Mouse (Mus musculus): ENCODE measurements at regions not wholly inside any gene's neighbourhood (a gene's known extent, or its start where the extent isn't known, plus 50 kb on each side); places are given as distances from the start of the nearest gene placed in this dataset.

- DNase-seq: no peak
- H3K4me3 ChIP-seq: no peak overlapping the region
- no peak overlapping the region for H3K27ac ChIP-seq
- TF ChIP-seq CTCF (IDR thresholded peaks at IDR 0.05): no peak
- intact Hi-C loops (cut with DNase I): loop anchor here (5.0 kb wide), 2 partner anchors 50 to 90 kb away; no protein-coding TSS in a partner anchor
Measured at GRCm38 (mm10) chr16:30652692-30653091, 53.2 kb downstream of the Fam43a start.

GRCm38 (mm10) chr16:30653806-30654205 lies 54.3 kb downstream of the Fam43a start:
- DNase-seq: peak; percentile 92
- TF ChIP-seq CTCF (IDR thresholded peaks at IDR 0.05): no peak
- intact Hi-C loops (cut with DNase I): loop anchor here (5.0 kb wide), 2 partner anchors 52 to 88 kb away; no protein-coding TSS in a partner anchor
- Histone ChIP-seq H3K4me3 (no peak overlapping the region), H3K27ac (peak overlapping the region; percentile 69)

DNA sequence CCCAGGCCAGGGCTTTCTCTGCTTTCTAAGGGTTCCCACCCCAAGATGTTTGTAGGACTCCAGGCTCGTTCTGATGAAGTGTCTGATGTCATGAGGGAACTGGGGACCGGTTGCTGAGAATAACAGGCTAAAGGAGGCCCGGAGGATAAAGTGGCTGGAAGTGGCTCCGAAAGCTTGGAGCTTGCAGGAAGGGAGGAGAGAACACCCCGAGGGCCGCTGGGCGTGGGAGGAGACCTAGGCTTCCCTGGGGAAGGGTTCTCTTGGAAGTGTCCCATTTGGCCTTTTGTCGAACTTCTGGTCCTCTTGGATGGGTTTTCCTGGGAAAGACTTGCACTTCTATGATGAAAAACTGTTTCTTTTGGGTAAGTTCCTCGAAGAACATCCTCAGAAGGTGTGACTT lies 54.7 kb downstream of the Fam43a start:
- DNase-seq: peak; percentile 59
- Histone ChIP-seq H3K27ac (peak overlapping the region; percentile 69), H3K4me3 (no peak overlapping the region)
- intact Hi-C loops (cut with DNase I): loop anchor here (5.0 kb wide), 2 partner anchors 52 to 88 kb away; no protein-coding TSS in a partner anchor
- TF ChIP-seq CTCF (IDR thresholded peaks at IDR 0.05): no peak

- 0 out of 2 replicates have a peak overlapping the region, but pooled peaks have one; percentile 38 for H3K27ac ChIP-seq
- no peak for TF ChIP-seq CTCF (IDR thresholded peaks at IDR 0.05)
- intact Hi-C loops (cut with DNase I): no loop called here
- no peak overlapping the region for H3K4me3 ChIP-seq
- DNase-seq: no peak
Measured at GRCm38 (mm10) chr16:30655798-30656221, 56.3 kb downstream of the Fam43a start.

DNA sequence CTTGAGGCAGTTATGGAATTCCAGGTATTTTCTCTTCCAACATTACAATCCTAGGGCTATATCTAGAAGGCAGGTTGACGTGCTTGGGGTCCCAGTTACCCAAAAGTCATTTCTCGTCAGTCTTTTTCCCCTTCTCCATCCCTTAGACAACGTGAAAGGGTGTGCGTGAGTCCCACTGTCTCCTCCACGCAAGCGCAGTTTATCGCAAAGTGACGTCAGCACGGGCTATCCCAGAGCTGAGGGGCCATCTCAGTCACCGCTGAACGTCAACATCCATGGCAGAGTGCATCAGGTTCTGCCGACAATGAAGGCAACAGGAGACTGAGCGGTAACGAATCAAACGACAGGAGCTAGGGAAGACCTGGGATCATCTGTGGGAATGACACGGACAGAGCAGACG lies 57.4 kb downstream of the Fam43a start:
- Histone ChIP-seq H3K27ac (no peak overlapping the region), H3K4me3 (no peak overlapping the region)
- intact Hi-C loops (cut with DNase I): no loop called here
- no peak for DNase-seq
- TF ChIP-seq CTCF (IDR thresholded peaks at IDR 0.05): no peak

GRCm38 (mm10) chr16:30658921-30659320 lies 59.4 kb downstream of the Fam43a start:
- Histone ChIP-seq H3K27ac (no peak overlapping the region), H3K4me3 (no peak overlapping the region)
- no peak for DNase-seq
- no peak for TF ChIP-seq CTCF (IDR thresholded peaks at IDR 0.05)
- intact Hi-C loops (cut with DNase I): no loop called here

DNA sequence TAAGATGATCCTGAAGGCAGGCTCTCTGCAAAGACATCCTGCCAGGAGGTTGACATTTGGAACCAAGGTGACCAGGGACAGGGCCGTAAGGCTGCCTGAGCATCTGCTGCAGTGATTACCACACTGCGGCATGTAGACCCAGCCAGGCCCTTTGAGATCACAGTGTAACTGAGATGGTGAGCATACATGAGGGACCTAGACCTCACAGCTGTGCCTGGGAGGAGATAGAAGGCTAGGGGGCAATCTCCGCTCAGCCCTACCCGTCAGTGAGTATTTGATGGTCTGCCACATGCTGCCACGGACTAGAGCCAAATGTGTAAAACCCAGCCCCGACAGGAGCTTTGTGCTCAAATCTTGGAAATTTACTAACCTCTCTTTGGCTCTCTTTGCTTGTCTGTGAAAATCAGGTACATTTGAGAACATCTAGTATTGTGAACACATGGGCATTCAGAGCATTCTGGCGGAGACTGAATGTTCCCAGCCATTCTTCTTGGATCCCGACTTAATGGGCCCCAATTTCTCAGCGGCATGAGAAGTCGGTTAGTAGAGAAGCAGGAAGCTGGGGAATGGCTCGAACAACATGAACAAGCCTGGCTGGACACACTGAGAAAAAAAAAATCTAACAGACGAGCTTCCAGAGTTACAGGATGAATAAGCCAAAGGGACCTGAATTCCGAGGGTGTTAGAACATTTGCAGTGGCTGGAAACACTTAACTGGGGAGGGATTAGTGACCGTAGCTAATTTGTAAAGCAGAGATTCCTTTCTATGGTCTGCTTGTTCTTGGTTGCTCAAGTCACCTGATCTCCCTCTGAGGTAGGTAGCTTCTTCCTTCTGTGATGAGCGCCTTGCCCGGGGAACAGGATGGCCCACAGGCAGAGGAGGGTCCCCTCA lies 61.8 kb downstream of the Fam43a start:
- intact Hi-C loops (cut with DNase I): no loop called here
- TF ChIP-seq CTCF (IDR thresholded peaks at IDR 0.05): no peak

GRCm38 (mm10) chr16:30663055-30663454 lies 63.5 kb downstream of the Fam43a start:
- Histone ChIP-seq H3K4me3 (no peak overlapping the region), H3K27ac (no peak overlapping the region)
- no peak for DNase-seq
- intact Hi-C loops (cut with DNase I): no loop called here
- TF ChIP-seq CTCF (IDR thresholded peaks at IDR 0.05): no peak

More for the DNA sequence above, 61.8 kb downstream of the Fam43a start:
- no peak overlapping the region for H3K4me3 ChIP-seq
- peak overlapping the region; percentile 48 for H3K27ac ChIP-seq
- no peak for DNase-seq

- TF ChIP-seq CTCF (IDR thresholded peaks at IDR 0.05): no peak
- Histone ChIP-seq H3K27ac (no peak overlapping the region), H3K4me3 (no peak overlapping the region)
- intact Hi-C loops (cut with DNase I): no loop called here
- no peak for DNase-seq
Measured at GRCm38 (mm10) chr16:30663971-30664370, 64.4 kb downstream of the Fam43a start.

DNA sequence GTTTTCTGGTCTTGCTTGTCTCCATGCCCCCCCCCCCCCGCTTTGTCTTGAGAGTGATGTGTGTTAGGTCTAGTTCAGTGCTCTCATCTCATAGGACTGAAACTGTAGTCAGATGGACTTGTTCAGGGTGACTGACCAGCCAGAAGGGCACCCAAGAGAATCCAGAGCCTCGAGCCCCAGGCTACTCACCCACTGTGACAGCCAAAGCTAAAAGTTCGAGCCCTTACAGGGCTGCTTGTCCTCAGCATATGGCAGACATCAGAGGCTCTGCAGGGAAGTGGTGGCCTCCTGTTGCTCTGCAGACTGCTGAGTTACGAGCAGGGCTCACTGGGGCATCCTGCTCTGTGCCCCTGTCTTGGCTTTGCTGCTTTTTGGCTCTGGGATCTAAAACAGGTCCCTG lies 64.9 kb downstream of the Fam43a start:
- Histone ChIP-seq H3K4me3 (no peak overlapping the region), H3K27ac (no peak overlapping the region)
- DNase-seq: no peak
- no peak for TF ChIP-seq CTCF (IDR thresholded peaks at IDR 0.05)
- intact Hi-C loops (cut with DNase I): no loop called here

- no peak overlapping the region for H3K4me3 ChIP-seq
- DNase-seq: no peak
- TF ChIP-seq CTCF (IDR thresholded peaks at IDR 0.05): no peak
- H3K27ac ChIP-seq: no peak overlapping the region
- intact Hi-C loops (cut with DNase I): no loop called here
Measured at GRCm38 (mm10) chr16:30665881-30666280, 66.4 kb downstream of the Fam43a start.

- intact Hi-C loops (cut with DNase I): loop anchor here (5.0 kb wide), 1 partner anchor 58 kb away; no protein-coding TSS in a partner anchor
- H3K27ac ChIP-seq: peak overlapping the region; percentile 7; the same call in 1 of the 2 replicates
Measured at GRCm38 (mm10) chr16:30669883-30670282, 70.4 kb downstream of the Fam43a start.

DNA sequence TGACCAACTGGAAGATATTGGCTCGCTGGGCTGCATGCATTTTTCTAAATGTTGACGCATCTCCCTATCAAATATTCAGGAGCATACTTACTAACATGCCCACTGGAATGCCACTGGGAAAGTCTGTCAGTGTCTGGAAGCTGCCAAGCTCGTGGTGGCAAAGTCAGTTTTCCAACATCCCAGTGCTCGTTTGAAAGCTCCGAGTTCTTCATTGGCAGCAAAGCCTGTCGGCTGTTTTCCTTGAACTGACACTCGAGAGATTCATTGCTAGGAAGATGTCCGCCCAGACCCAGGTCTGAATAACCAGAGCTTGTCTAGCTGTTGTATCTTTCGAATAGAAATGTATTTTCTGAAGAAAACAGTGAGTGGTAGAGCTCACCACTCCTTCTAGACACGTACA lies 72.1 kb downstream of the Fam43a start:
- TF ChIP-seq CTCF (IDR thresholded peaks at IDR 0.05): no peak
- Histone ChIP-seq H3K4me3 (no peak overlapping the region), H3K27ac (no peak overlapping the region)
- intact Hi-C loops (cut with DNase I): loop anchor here (5.0 kb wide), 1 partner anchor 59 kb away; no protein-coding TSS in a partner anchor
- no peak for DNase-seq

More at GRCm38 (mm10) chr16:30669883-30670282, 70.4 kb downstream of the Fam43a start:
- DNase-seq: no peak
- no peak overlapping the region for H3K4me3 ChIP-seq
- no peak for TF ChIP-seq CTCF (IDR thresholded peaks at IDR 0.05)
